Mouse (Mus musculus): ENCODE data around the gene Prss40. TPM values are rescaled to one million over a fixed set of nuclear protein-coding genes. Genes with fewer than 3 reads are reported as not detected.
"Not testable (repeated sequence)": the region's sequence is repeated elsewhere in the genome, so short reads cannot be mapped to it uniquely, and the experiment has no call there.

The Prss40 gene
- polyA plus RNA-seq, 2 experiments, result not detected

DNA sequence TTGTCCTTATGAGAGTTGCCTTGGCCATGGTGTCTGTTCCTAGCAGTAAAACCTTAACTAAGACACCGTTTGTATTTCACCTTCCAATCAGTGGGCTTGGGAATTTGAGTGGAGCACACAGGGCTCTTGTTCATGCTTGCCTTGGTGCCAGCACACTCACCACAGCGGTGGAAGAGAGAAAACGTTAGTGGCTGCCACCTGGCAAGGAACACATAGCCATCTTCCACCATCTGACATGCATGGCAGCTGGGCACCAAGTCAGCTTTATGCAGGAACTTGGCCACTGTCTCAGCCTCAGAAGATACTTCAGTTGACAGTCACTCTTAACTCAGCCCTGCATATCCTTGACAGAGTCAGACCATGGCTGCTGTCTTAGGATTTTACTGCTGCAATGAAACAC, 37.1 kb downstream of the Prss40 start:
- no peaks in the 10 kb centered on the region for H3K9me3 ChIP-seq (ENCODE audit: control insufficient read depth, low read length)
- ATAC-seq (ENCODE audit: low FRiP score, low read depth) (no peak), DNase-seq (ENCODE audit: low spot score) (no peak)
- H3K27ac ChIP-seq (replicated peaks; ENCODE audit: low read depth, low read length), result no peak overlapping the region
- WGBS, result 76% methylated on average over 3 of the region's 3 CpGs
- H3K36me3 ChIP-seq (ENCODE audit: control insufficient read depth, insufficient read depth, low read length), result no peaks in the 10 kb centered on the region
- no peak overlapping the region for H3K9ac ChIP-seq (ENCODE audit: low read depth, low read length, severe bottlenecking)
- H3K4me3 ChIP-seq (replicated peaks; ENCODE audit: low read length), result no peak overlapping the region
- TF ChIP-seq POLR2A (IDR thresholded peaks at IDR 0.05; ENCODE audit: borderline replicate concordance, extremely low read depth, insufficient read depth, insufficient read length), result no peak
- H3K27me3 ChIP-seq (ENCODE audit: control insufficient read depth, insufficient read depth, low read length), result no peaks in the 10 kb centered on the region
- no peaks in the 10 kb centered on the region for H3K4me1 ChIP-seq (ENCODE audit: control insufficient read depth, insufficient read depth, low read length)
- no peak overlapping the region for H3K4me2 ChIP-seq (replicated peaks; ENCODE audit: low read depth, low read length, severe bottlenecking)

DNA sequence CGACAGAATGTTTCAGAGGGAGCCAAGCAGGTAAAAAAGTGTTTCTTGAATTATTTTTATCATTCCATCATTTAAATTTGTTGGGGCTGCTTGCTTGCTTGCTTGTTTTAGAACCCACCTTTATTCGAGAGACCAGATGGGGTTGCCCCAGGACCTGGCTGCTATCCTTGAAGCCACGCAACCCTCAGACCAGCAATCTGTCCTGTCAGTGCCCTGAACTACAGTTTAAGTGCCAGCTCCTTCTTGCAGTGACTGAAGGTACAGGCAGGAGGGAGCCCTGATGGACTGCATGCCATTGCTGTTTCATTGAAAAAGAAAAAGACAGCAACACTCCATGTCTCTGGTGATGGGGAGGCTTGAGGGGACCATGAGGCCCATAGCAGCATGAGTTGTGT, 37.9 kb downstream of the Prss40 start:
- no peaks in the 10 kb centered on the region for H3K4me1 ChIP-seq (ENCODE audit: control insufficient read depth, insufficient read depth, low read length)
- no peaks in the 10 kb centered on the region for H3K9me3 ChIP-seq (ENCODE audit: control insufficient read depth, low read length)
- H3K4me3 ChIP-seq (replicated peaks; ENCODE audit: low read length), result no peak overlapping the region
- TF ChIP-seq POLR2A (IDR thresholded peaks at IDR 0.05; ENCODE audit: borderline replicate concordance, extremely low read depth, insufficient read depth, insufficient read length), result no peak
- H3K9ac ChIP-seq (ENCODE audit: low read depth, low read length, severe bottlenecking), result no peak overlapping the region
- 77% methylated on average over 3 of the region's 3 CpGs for WGBS
- H3K27me3 ChIP-seq (ENCODE audit: control insufficient read depth, insufficient read depth, low read length), result no peaks in the 10 kb centered on the region
- no peak for DNase-seq (ENCODE audit: low spot score)
- H3K36me3 ChIP-seq (ENCODE audit: control insufficient read depth, insufficient read depth, low read length), result no peaks in the 10 kb centered on the region
- no peak overlapping the region for H3K4me2 ChIP-seq (replicated peaks; ENCODE audit: low read depth, low read length, severe bottlenecking)
- H3K27ac ChIP-seq (replicated peaks; ENCODE audit: low read depth, low read length), result no peak overlapping the region
- no peak for ATAC-seq (ENCODE audit: low FRiP score, low read depth)

DNA sequence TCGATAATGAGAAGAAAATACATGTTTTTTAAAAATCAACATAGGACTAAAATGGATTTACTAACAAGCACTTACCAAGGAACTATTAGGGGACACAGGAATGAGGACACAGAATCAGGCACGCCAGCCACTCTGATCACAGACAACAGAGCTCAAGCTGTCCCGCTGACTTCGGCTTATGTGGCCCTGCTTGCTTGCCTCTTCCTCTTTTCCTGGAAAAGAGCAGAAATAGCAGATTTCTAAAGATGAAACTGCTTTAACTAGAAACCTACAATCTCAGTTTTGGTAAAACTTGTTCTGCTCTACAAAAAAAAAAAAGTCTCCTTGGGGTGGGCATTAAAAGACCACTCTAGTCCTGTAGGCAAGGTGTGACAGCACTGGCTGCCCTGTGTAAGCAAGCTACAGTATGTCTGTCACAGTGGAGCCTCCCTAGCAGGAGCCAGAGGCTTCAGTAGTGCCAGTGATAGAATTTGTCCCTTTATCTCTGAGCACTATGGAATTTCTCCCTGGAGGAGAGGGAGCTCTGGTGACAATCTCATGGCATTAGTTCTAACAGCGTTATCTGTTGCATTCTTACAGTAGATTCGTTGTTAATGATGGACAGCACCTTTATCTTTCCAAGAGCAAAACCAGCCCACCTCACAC, 38.4 kb downstream of the Prss40 start:
- Histone ChIP-seq H3K9ac (ENCODE audit: low read depth, low read length, severe bottlenecking) (no peak overlapping the region), H3K4me1 (ENCODE audit: control insufficient read depth, insufficient read depth, low read length) (no peaks in the 10 kb centered on the region)

DNA sequence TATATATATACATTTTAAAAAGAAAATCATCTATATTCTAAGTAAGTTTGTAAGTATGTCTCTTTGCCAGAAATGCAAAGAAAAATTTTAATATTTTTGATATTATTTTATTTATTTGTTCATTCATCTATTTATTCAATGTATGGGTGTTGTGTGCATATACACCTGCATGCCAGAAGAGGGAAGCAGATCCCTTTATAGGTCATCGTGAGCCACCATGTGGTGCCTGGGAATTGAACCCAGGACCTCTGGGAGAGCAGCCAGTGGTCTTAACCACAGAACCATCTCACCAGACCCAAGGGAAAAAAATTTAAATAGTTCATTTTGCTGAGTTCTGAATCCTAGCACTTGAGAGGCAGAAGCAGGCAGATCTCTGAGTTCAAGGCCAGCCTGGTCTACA, 42.5 kb downstream of the Prss40 start:
- TF ChIP-seq POLR2A (IDR thresholded peaks at IDR 0.05; ENCODE audit: borderline replicate concordance, extremely low read depth, insufficient read depth, insufficient read length), result no peak
- no peaks in the 10 kb centered on the region for H3K27me3 ChIP-seq (ENCODE audit: control insufficient read depth, insufficient read depth, low read length)
- H3K9ac ChIP-seq (ENCODE audit: low read depth, low read length, severe bottlenecking), result no peak overlapping the region
- H3K27ac ChIP-seq (replicated peaks; ENCODE audit: low read depth, low read length), result no peak overlapping the region
- ATAC-seq (ENCODE audit: low FRiP score, low read depth), result no peak
- WGBS, result 64% methylated on average over 1 of the region's 1 CpGs
- H3K4me2 ChIP-seq (replicated peaks; ENCODE audit: low read depth, low read length, severe bottlenecking), result no peak overlapping the region
- H3K4me1 ChIP-seq (ENCODE audit: control insufficient read depth, insufficient read depth, low read length), result no peaks in the 10 kb centered on the region
- no peak for DNase-seq (ENCODE audit: low spot score)
- 0 out of 2 replicates have a peak, but pooled peaks cover 3% of the 10 kb centered on the region for H3K9me3 ChIP-seq (ENCODE audit: control insufficient read depth, low read length)
- H3K4me3 ChIP-seq (replicated peaks; ENCODE audit: low read length), result no peak overlapping the region
- H3K36me3 ChIP-seq (ENCODE audit: control insufficient read depth, insufficient read depth, low read length), result no peaks in the 10 kb centered on the region

More for the DNA sequence above, 38.4 kb downstream of the Prss40 start:
- ATAC-seq (ENCODE audit: low FRiP score, low read depth) (no peak), DNase-seq (ENCODE audit: low spot score) (no peak)
- H3K36me3 ChIP-seq (ENCODE audit: control insufficient read depth, insufficient read depth, low read length), result no peaks in the 10 kb centered on the region
- no peak for TF ChIP-seq POLR2A (IDR thresholded peaks at IDR 0.05; ENCODE audit: borderline replicate concordance, extremely low read depth, insufficient read depth, insufficient read length)
- no peaks in the 10 kb centered on the region for H3K27me3 ChIP-seq (ENCODE audit: control insufficient read depth, insufficient read depth, low read length)
- 83% methylated on average over 6 of the region's 6 CpGs for WGBS
- no peak overlapping the region for H3K4me3 ChIP-seq (replicated peaks; ENCODE audit: low read length)
- no peak overlapping the region for H3K27ac ChIP-seq (replicated peaks; ENCODE audit: low read depth, low read length)
- H3K9me3 ChIP-seq (ENCODE audit: control insufficient read depth, low read length), result no peaks in the 10 kb centered on the region
- H3K4me2 ChIP-seq (replicated peaks; ENCODE audit: low read depth, low read length, severe bottlenecking), result no peak overlapping the region

DNA sequence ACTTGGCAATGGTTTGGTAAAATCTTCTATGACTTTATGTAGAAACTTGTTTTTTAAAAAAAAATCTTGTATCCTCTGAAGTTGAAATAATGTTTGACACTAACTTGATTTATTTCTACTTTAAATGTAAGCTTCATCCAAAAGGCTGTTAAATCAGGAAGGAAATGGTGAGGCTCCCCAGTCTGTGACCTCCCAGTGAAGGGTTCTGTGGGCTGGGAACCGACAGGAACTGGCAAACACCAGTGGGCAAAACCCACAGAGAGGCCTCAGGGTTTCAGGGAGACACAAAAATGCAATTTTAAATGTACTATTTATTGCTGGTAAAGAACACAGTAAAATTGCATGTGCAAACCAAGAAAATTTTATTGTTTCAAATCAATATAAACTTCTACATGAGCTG, 42.9 kb downstream of the Prss40 start:
- WGBS, result 40% methylated on average over 1 of the region's 1 CpGs
- not testable (repeated sequence) for H3K9ac ChIP-seq (ENCODE audit: low read depth, low read length, severe bottlenecking); H3K9me3 ChIP-seq (ENCODE audit: control insufficient read depth, low read length); DNase-seq (ENCODE audit: low spot score); H3K4me2 ChIP-seq (replicated peaks; ENCODE audit: low read depth, low read length, severe bottlenecking); H3K4me3 ChIP-seq (replicated peaks; ENCODE audit: low read length); H3K27me3 ChIP-seq (ENCODE audit: control insufficient read depth, insufficient read depth, low read length); ATAC-seq (ENCODE audit: low FRiP score, low read depth); H3K4me1 ChIP-seq (ENCODE audit: control insufficient read depth, insufficient read depth, low read length); H3K27ac ChIP-seq (replicated peaks; ENCODE audit: low read depth, low read length); H3K36me3 ChIP-seq (ENCODE audit: control insufficient read depth, insufficient read depth, low read length)

DNA sequence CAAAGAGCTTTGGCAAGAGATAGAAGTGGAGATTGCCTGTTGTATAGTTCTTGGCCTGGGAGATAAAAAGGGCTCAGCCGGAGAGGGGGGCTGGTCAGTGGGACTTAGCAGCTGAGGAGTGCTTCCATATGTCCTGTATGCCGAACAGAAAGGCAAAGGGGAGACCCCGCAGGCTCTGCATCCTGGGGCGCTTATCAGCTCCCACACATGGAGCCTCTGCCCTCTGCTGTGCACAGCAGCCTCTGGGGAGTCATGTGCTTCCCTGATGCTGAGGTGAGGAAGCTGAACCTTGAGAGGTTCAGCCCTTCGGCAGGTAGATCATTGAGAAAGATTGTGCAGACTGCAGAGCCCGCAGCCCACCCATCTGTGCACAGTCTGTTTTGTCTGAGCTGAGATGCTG, 43.4 kb downstream of the Prss40 start:
- 46% methylated on average over 6 of the region's 6 CpGs for WGBS
- H3K4me2 ChIP-seq (replicated peaks; ENCODE audit: low read depth, low read length, severe bottlenecking); H3K27me3 ChIP-seq (ENCODE audit: control insufficient read depth, insufficient read depth, low read length); H3K9me3 ChIP-seq (ENCODE audit: control insufficient read depth, low read length); H3K27ac ChIP-seq (replicated peaks; ENCODE audit: low read depth, low read length); ATAC-seq (ENCODE audit: low FRiP score, low read depth); H3K4me3 ChIP-seq (replicated peaks; ENCODE audit: low read length); DNase-seq (ENCODE audit: low spot score); H3K36me3 ChIP-seq (ENCODE audit: control insufficient read depth, insufficient read depth, low read length); H3K9ac ChIP-seq (ENCODE audit: low read depth, low read length, severe bottlenecking); H3K4me1 ChIP-seq (ENCODE audit: control insufficient read depth, insufficient read depth, low read length): not testable (repeated sequence)

Measured in limb, embryonic 14.5 days (tissue).